Mouse (Mus musculus): ENCODE measurements at regions not wholly inside any gene's neighbourhood (a gene's known extent, or its start where the extent isn't known, plus 50 kb on each side); places are given as distances from the start of the nearest gene placed in this dataset.

DNA sequence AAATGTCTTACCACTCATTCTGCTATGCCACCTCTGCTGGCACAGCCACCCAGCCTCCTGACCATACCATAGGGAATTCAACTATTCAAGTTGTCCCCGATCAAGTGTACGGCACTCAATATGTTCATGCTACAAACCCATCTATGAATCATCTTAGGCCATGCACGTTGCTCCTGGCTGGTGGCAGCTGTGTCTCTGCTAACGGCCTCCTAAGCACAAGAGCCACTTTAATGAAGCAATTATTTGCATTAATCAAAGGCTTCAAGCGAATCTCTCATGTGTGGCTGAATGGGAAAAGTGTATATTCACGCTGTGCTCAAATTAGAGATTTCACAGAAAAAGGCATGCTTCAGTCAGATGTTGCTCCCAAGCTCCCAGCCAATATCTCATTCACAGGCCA lies 295.8 kb downstream of the Nedd1 start:
- H3K79me2 ChIP-seq (ENCODE audit: control insufficient read depth, insufficient read depth, low read length, poor library complexity), result no peaks in the 10 kb centered on the region
- H3K27ac ChIP-seq (ENCODE audit: control insufficient read depth, low read depth, low read length), result no peak overlapping the region
- no peak overlapping the region for H3K4me3 ChIP-seq (ENCODE audit: control insufficient read depth in 1 of 2, insufficient read depth in 1 of 2, low read depth in 2 of 2, low read length in 2 of 2)
- H3K27me3 ChIP-seq (ENCODE audit: control insufficient read depth in 1 of 2, insufficient read depth in 2 of 2, low read length in 2 of 2), result no peaks in the 10 kb centered on the region
- H3K4me1 ChIP-seq (ENCODE audit: control insufficient read depth in 1 of 2, insufficient read depth in 2 of 2, low read length in 2 of 2), result no peaks in the 10 kb centered on the region
- no peaks in the 10 kb centered on the region for H3K9me3 ChIP-seq (replicated peaks; ENCODE audit: insufficient read depth, low read length)
- no peak for TF ChIP-seq POLR2AphosphoS5 (IDR thresholded peaks at IDR 0.05; ENCODE audit: borderline replicate concordance, low read depth, low read length)
- no peak for TF ChIP-seq HCFC1 (IDR thresholded peaks at IDR 0.05; ENCODE audit: low read depth, low read length)
- no peak for TF ChIP-seq CHD2 (IDR thresholded peaks at IDR 0.05; ENCODE audit: low read length)
- no peak for TF ChIP-seq NRF1 (IDR thresholded peaks at IDR 0.05; ENCODE audit: insufficient read depth, low read depth, low read length, poor library complexity, severe bottlenecking)
- TF ChIP-seq CHD1 (IDR thresholded peaks at IDR 0.05; ENCODE audit: low read depth, low read length), result no peak
- TF ChIP-seq POLR2A (IDR thresholded peaks at IDR 0.05; ENCODE audit: control insufficient read depth in 1 of 2, insufficient read depth in 1 of 2, low read depth in 1 of 2, low read length in 2 of 2, poor library complexity in 1 of 2), result no peak
- no peak for TF ChIP-seq ZC3H11A (IDR thresholded peaks at IDR 0.05; ENCODE audit: low read depth, low read length)
- no peak for TF ChIP-seq MAZ (IDR thresholded peaks at IDR 0.05; ENCODE audit: low read depth, low read length)
- TF ChIP-seq MXI1 (IDR thresholded peaks at IDR 0.05; ENCODE audit: low read depth, low read length), result no peak
- TF ChIP-seq MYC (IDR thresholded peaks at IDR 0.05; ENCODE audit: low read depth, low read length), result no peak
- no peak for TF ChIP-seq TAL1 (IDR thresholded peaks at IDR 0.05; ENCODE audit: low read length)
- no peak for TF ChIP-seq MAX (IDR thresholded peaks at IDR 0.05; ENCODE audit: low read length)
- no peak for TF ChIP-seq TCF12 (IDR thresholded peaks at IDR 0.05; ENCODE audit: low read depth, low read length)
- TF ChIP-seq ZKSCAN1 (IDR thresholded peaks at IDR 0.05; ENCODE audit: low read depth, low read length), result no peak
- TF ChIP-seq ELF1 (IDR thresholded peaks at IDR 0.05; ENCODE audit: low read depth, low read length), result no peak
- DNase-seq (ENCODE audit: low read depth, low spot score), result no peak
- H3K36me3 ChIP-seq (ENCODE audit: control insufficient read depth in 1 of 2, insufficient read depth in 2 of 2, low read length in 2 of 2), result no peaks in the 10 kb centered on the region
- no peak overlapping the region for H3K9ac ChIP-seq (ENCODE audit: control insufficient read depth, low read depth, low read length, poor library complexity, severe bottlenecking)

DNA sequence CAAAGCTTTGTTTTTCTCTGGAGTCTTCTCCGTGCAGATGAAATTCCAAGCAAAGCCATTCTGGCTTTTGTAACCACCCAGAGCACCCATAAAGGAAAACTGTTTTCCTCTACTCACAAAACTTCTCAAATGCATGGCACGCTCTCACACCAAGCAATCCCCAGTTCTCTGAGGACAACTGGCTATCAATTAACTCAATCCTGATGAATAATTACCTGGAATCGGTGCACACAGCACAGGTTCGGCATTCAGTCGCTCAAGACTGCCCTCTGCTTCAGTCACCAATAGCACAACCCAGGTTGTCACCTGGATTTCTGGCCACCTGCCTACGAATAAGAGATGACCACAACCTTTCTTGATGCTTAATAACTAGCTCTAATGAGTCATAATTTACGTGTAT lies 309.5 kb downstream of the Nedd1 start:
- no peak overlapping the region for H3K27ac ChIP-seq (ENCODE audit: control insufficient read depth, low read depth, low read length)
- no peak for DNase-seq (ENCODE audit: low read depth, low spot score)
- H3K9me3 ChIP-seq (replicated peaks; ENCODE audit: insufficient read depth, low read length), result no peaks in the 10 kb centered on the region
- no peak overlapping the region for H3K4me3 ChIP-seq (ENCODE audit: control insufficient read depth in 1 of 2, insufficient read depth in 1 of 2, low read depth in 2 of 2, low read length in 2 of 2)
- no peaks in the 10 kb centered on the region for H3K4me1 ChIP-seq (ENCODE audit: control insufficient read depth in 1 of 2, insufficient read depth in 2 of 2, low read length in 2 of 2)
- H3K9ac ChIP-seq (ENCODE audit: control insufficient read depth, low read depth, low read length, poor library complexity, severe bottlenecking), result no peak overlapping the region
- no peaks in the 10 kb centered on the region; a peak in 2 of 4 replicates for H3K27me3 ChIP-seq (ENCODE audit: control insufficient read depth in 1 of 2, insufficient read depth in 2 of 2, low read length in 2 of 2)
- no peak for TF ChIP-seq ZNF384 (IDR thresholded peaks at IDR 0.05; ENCODE audit: low read depth, low read length)
- H3K36me3 ChIP-seq (ENCODE audit: control insufficient read depth in 1 of 2, insufficient read depth in 2 of 2, low read length in 2 of 2), result no peaks in the 10 kb centered on the region
- H3K79me2 ChIP-seq (ENCODE audit: control insufficient read depth, insufficient read depth, low read length, poor library complexity), result no peaks in the 10 kb centered on the region

DNA sequence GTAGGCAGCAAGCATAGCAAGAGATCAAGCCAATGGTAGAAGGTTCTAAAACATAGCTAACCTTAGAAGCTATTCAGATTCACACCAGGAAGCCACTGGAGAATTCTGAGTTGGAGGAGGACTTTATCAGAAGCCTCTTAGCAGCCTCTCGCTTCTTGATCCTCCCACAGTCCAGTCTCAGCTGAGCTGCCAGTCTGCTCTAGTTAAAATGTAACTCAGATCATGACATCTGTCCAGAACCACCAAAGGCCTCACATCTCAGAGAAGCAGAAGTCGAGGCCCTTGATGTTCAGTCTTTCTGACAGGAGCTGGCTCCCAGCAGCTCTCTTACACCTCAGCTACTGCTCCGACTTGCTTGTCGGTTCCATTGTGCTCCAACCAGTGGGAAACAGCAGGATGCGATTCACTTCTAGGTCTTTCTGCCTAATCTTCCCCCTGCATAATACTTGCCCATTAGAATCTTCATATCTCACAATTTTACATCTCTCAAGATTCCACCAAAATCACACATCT lies 311.4 kb downstream of the Nedd1 start:
- no peak for DNase-seq (ENCODE audit: low read depth, low spot score)
- no peak overlapping the region for H3K27ac ChIP-seq (ENCODE audit: control insufficient read depth, low read depth, low read length)
- no peaks in the 10 kb centered on the region for H3K79me2 ChIP-seq (ENCODE audit: control insufficient read depth, insufficient read depth, low read length, poor library complexity)
- H3K36me3 ChIP-seq (ENCODE audit: control insufficient read depth in 1 of 2, insufficient read depth in 2 of 2, low read length in 2 of 2), result no peaks in the 10 kb centered on the region
- no peaks in the 10 kb centered on the region for H3K9me3 ChIP-seq (replicated peaks; ENCODE audit: insufficient read depth, low read length)
- no peak overlapping the region for H3K9ac ChIP-seq (ENCODE audit: control insufficient read depth, low read depth, low read length, poor library complexity, severe bottlenecking)
- H3K27me3 ChIP-seq (ENCODE audit: control insufficient read depth in 1 of 2, insufficient read depth in 2 of 2, low read length in 2 of 2), result no peaks in the 10 kb centered on the region; a peak in 1 of 4 replicates
- H3K4me3 ChIP-seq (ENCODE audit: control insufficient read depth in 1 of 2, insufficient read depth in 1 of 2, low read depth in 2 of 2, low read length in 2 of 2), result no peak overlapping the region
- TF ChIP-seq CHD2 (IDR thresholded peaks at IDR 0.05; ENCODE audit: low read length) (no peak), TCF12 (IDR thresholded peaks at IDR 0.05; ENCODE audit: low read depth, low read length) (no peak), TAL1 (IDR thresholded peaks at IDR 0.05; ENCODE audit: low read length) (no peak), CTCF (IDR thresholded peaks at IDR 0.05 in 2 of 3, conservative IDR thresholded peaks at IDR 0.05 in 1 of 3; ENCODE audit: control insufficient read depth in 1 of 3, insufficient read depth in 1 of 3, low read depth in 2 of 3, low read length in 3 of 3, poor library complexity in 1 of 3, severe bottlenecking in 1 of 3) (no peak), EP300 (IDR thresholded peaks at IDR 0.05; ENCODE audit: low read depth in 1 of 2, low read length in 2 of 2) (no peak), ELF1 (IDR thresholded peaks at IDR 0.05; ENCODE audit: low read depth, low read length) (no peak), USF1 (IDR thresholded peaks at IDR 0.05; ENCODE audit: low read depth, low read length) (no peak), GABPA (IDR thresholded peaks at IDR 0.05; ENCODE audit: low read depth, low read length) (no peak), GATA1 (IDR thresholded peaks at IDR 0.05; ENCODE audit: low read depth, low read length) (no peak), BHLHE40 (IDR thresholded peaks at IDR 0.05; ENCODE audit: borderline replicate concordance, low read depth, low read length) (no peak), ZKSCAN1 (IDR thresholded peaks at IDR 0.05; ENCODE audit: low read depth, low read length) (no peak), TBP (IDR thresholded peaks at IDR 0.05; ENCODE audit: low read depth, low read length) (no peak), CHD1 (IDR thresholded peaks at IDR 0.05; ENCODE audit: low read depth, low read length) (no peak), ZC3H11A (IDR thresholded peaks at IDR 0.05; ENCODE audit: low read depth, low read length) (no peak), RCOR1 (IDR thresholded peaks at IDR 0.05; ENCODE audit: low read depth, low read length) (no peak), ZMIZ1 (IDR thresholded peaks at IDR 0.05; ENCODE audit: low read depth, low read length) (no peak), POLR2A (IDR thresholded peaks at IDR 0.05; ENCODE audit: control insufficient read depth in 1 of 2, insufficient read depth in 1 of 2, low read depth in 1 of 2, low read length in 2 of 2, poor library complexity in 1 of 2) (no peak)
- H3K4me1 ChIP-seq (ENCODE audit: control insufficient read depth in 1 of 2, insufficient read depth in 2 of 2, low read length in 2 of 2), result no peaks in the 10 kb centered on the region

Measured in MEL (cell line).